Mouse (Mus musculus) lung, postnatal 0 days (tissue): ENCODE measurements at regions not wholly inside any gene's neighbourhood (a gene's known extent, or its start where the extent isn't known, plus 50 kb on each side); places are given as distances from the start of the nearest gene placed in this dataset.
A peak's percentile ranks its signal among the peaks of the same experiment; 100 is the strongest.

Source experiments
- ATAC-seq: fragments of 200-750 bp; cut with Nextera tagmentation; 2 replicates; pipeline ENCODE4 v1.8.0; 2017; ENCODE audit warnings: moderate library complexity
- DNase-seq: peaks from one replicate; pipeline ENCODE4 v3.0.0-alpha.2; 2016; ENCODE audit warnings: low spot score
- H3K27ac ChIP-seq: fragments of 300-500 bp; sonication (generic); 2 replicates; pipeline ENCODE4 v1.5.1; 2014; ENCODE audit warnings: antibody characterized with exemption, mild to moderate bottlenecking, low read length, mixed read lengths
- H3K27me3 ChIP-seq: fragments of 300-500 bp; sonication (generic); replicated peaks from 2 replicates; pipeline ENCODE4 v1.6.1; 2014; ENCODE audit warnings: low read length, mixed read lengths; ENCODE audit not compliant: insufficient read depth
- H3K36me3 ChIP-seq: fragments of 300-500 bp; sonication (generic); 2 replicates; pipeline ENCODE4 v1.6.1; 2014; ENCODE audit warnings: low read length, mixed read lengths; ENCODE audit not compliant: insufficient read depth
- H3K4me1 ChIP-seq: fragments of 300-500 bp; sonication (generic); 2 replicates; pipeline ENCODE4 v1.6.1; 2014; ENCODE audit warnings: antibody characterized with exemption, low read depth, low read length, mixed read lengths; ENCODE audit not compliant: insufficient read depth
- H3K4me2 ChIP-seq: fragments of 300-500 bp; sonication (generic); replicated peaks from 2 replicates; pipeline ENCODE4 v1.6.1; 2014; ENCODE audit warnings: low read depth, mild to moderate bottlenecking, low read length, moderate library complexity, mixed read lengths
- H3K4me3 ChIP-seq: fragments of 300-500 bp; sonication (generic); 2 replicates; pipeline ENCODE4 v1.5.1; 2014; ENCODE audit warnings: low read depth, low read length
- H3K9ac ChIP-seq: fragments of 300-500 bp; sonication (generic); replicated peaks from 2 replicates; pipeline ENCODE4 v1.6.1; 2014; ENCODE audit warnings: low read depth, mild to moderate bottlenecking
- H3K9me3 ChIP-seq: fragments of 300-500 bp; sonication (generic); 2 replicates; pipeline ENCODE4 v1.6.1; 2016; ENCODE audit warnings: low read length, mixed read lengths
- CTCF ChIP-seq: IDR thresholded peaks from 2 replicates; pipeline ENCODE4 v1.5.1; 2016; ENCODE audit warnings: antibody characterized with exemption, mild to moderate bottlenecking
- EP300 ChIP-seq: IDR thresholded peaks from 2 replicates; pipeline ENCODE4 v1.6.1; 2016; ENCODE audit warnings: antibody characterized with exemption, mild to moderate bottlenecking, control low read depth
- WGBS: fragments of 180-500 bp; shearing (Covaris S2); extraction: QIAGEN DNeasy Blood & Tissue Kit; methylation state at CpG from one replicate; pipeline ENCODE4 v1.1.7; 2014; 5-methylcytosine and 5-hydroxymethylcytosine counted together

DNA sequence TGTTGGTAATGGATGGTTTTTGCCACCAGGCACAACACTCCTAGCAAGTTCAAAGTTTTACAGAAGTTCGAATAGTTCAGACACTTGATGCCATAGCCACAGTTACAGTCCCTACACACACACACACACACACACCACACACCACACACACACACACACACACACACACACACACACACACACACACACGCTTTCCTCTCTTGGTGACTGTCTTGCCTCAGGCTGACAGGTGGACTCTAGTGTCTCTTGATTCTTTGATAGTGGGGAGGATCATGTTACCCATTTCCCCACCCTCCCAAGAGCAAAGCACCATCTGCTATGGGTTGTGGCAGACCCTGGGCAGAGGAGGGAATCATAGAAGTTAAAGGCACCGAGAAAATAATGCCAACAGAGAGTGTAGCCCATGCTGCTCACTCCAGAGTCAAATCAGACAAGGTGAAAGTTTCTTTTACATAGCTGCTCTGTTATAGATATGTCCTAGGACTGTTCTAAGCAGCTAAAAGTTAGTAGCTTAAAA, 75.9 kb downstream of the Klhl25 start:
- Histone ChIP-seq H3K27ac (no peak overlapping the region), H3K4me1 (no peaks in the 10 kb centered on the region), H3K4me2 (no peak overlapping the region), H3K36me3 (no peaks in the 10 kb centered on the region), H3K27me3 (no peaks in the 10 kb centered on the region), H3K4me3 (no peak overlapping the region), H3K9ac (no peak overlapping the region), H3K9me3 (no peaks in the 10 kb centered on the region)
- TF ChIP-seq CTCF (no peak), EP300 (no peak)
- WGBS = 37% methylated on average over 3 of the region's 3 CpGs
- no peak for ATAC-seq
- no peak for DNase-seq

GRCm38 (mm10) chr7:75927537-75927936, 79.4 kb downstream of the Klhl25 start:
- no peaks in the 10 kb centered on the region for H3K27me3 ChIP-seq
- H3K4me1 ChIP-seq = no peaks in the 10 kb centered on the region
- WGBS = 26% methylated on average over 4 of the region's 4 CpGs
- no peak overlapping the region for H3K9ac ChIP-seq
- TF ChIP-seq CTCF (peak; percentile 65), EP300 (no peak)
- no peak overlapping the region for H3K4me3 ChIP-seq
- H3K36me3 ChIP-seq = no peaks in the 10 kb centered on the region
- DNase-seq (peak; percentile 34), ATAC-seq (no peak; the same call in 1 of the 2 replicates)
- no peak overlapping the region for H3K27ac ChIP-seq
- no peak overlapping the region for H3K4me2 ChIP-seq
- no peaks in the 10 kb centered on the region for H3K9me3 ChIP-seq

GRCm38 (mm10) chr7:75943844-75944243, 95.7 kb downstream of the Klhl25 start:
- Histone ChIP-seq H3K27ac (no peak overlapping the region), H3K36me3 (no peaks in the 10 kb centered on the region), H3K4me2 (no peak overlapping the region), H3K4me3 (no peak overlapping the region), H3K9me3 (no peaks in the 10 kb centered on the region), H3K27me3 (no peaks in the 10 kb centered on the region), H3K9ac (no peak overlapping the region), H3K4me1 (no peaks in the 10 kb centered on the region)
- no peak for ATAC-seq
- WGBS = 72% methylated on average over 3 of the region's 3 CpGs
- TF ChIP-seq CTCF (no peak), EP300 (no peak)
- DNase-seq = no peak

GRCm38 (mm10) chr7:75955671-75956070, 107.6 kb downstream of the Klhl25 start:
- no peaks in the 10 kb centered on the region for H3K4me1 ChIP-seq
- no peaks in the 10 kb centered on the region for H3K9me3 ChIP-seq
- no peak for ATAC-seq
- no peak for TF ChIP-seq CTCF
- no peak for TF ChIP-seq EP300
- 71% methylated on average over 9 of the region's 9 CpGs for WGBS
- no peaks in the 10 kb centered on the region for H3K36me3 ChIP-seq
- no peaks in the 10 kb centered on the region for H3K27me3 ChIP-seq
- H3K9ac ChIP-seq = no peak overlapping the region
- no peak overlapping the region for H3K4me2 ChIP-seq
- H3K27ac ChIP-seq = no peak overlapping the region
- no peak overlapping the region for H3K4me3 ChIP-seq
- no peak for DNase-seq

DNA sequence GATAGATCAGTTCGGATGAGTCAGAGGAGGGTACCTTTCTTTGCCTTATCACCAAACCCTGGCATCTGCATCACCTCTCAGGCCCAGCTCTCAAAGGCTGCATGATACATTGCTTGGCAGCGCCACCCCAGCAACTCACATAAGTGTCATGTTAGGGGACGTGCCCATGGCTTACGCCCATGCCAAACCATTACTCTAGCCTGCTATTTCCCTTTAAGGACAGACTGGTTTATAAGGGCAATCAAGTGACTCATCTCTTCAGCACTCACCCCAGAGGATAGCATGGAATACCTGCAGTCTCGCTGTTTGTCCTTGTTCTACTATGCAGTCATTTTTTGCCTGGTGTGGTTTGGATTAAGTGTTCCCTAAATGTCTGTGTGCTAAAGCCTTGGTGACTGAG, 109.3 kb downstream of the Klhl25 start:
- no peak for ATAC-seq
- Histone ChIP-seq H3K36me3 (no peaks in the 10 kb centered on the region), H3K9ac (no peak overlapping the region), H3K27ac (no peak overlapping the region), H3K4me1 (no peaks in the 10 kb centered on the region), H3K4me3 (no peak overlapping the region), H3K4me2 (no peak overlapping the region), H3K9me3 (no peaks in the 10 kb centered on the region), H3K27me3 (no peaks in the 10 kb centered on the region)
- no peak for TF ChIP-seq EP300
- no peak for DNase-seq
- WGBS = 79% methylated on average over 5 of the region's 5 CpGs

- DNase-seq (no peak), ATAC-seq (no peak)
- no peak for TF ChIP-seq EP300
- no peak for TF ChIP-seq CTCF
- H3K27me3 ChIP-seq = no peaks in the 10 kb centered on the region
- H3K36me3 ChIP-seq = no peaks in the 10 kb centered on the region
- WGBS = 88% methylated on average over 14 of the region's 14 CpGs
- H3K4me2 ChIP-seq = no peak overlapping the region
- no peaks in the 10 kb centered on the region for H3K9me3 ChIP-seq
- H3K9ac ChIP-seq = no peak overlapping the region
- H3K27ac ChIP-seq = no peak overlapping the region
- no peak overlapping the region for H3K4me3 ChIP-seq
- no peaks in the 10 kb centered on the region for H3K4me1 ChIP-seq
These were observed 112.0 kb downstream of the Klhl25 start for GRCm38 (mm10) chr7:75959903-75960620.
